9 mouse cellular contexts compared by ENCODE assay signal in genomic region chr5:120517552-120517951, GRCm38 (mm10). TPM values are rescaled to one million over a fixed set of nuclear protein-coding genes. Genes with fewer than 3 reads are reported as not detected.
DNase-seq lines count a peak whose midpoint lies in the region; ATAC-seq and TF ChIP-seq lines count a peak whose summit lies in the region.
"Had no signal": no experiment of that assay in that cellular context is flagged by ENCODE, and none has a peak within 500 bp of the region (broad histone marks: within the 10 kb centered on the region; RNA-seq: fewer than 3 reads in every experiment).

No protein-coding gene starts in this region.

- peaks cover 50% of the 10 kb centered on the region for H3K4me1 ChIP-seq in kidney, embryonic 15.5 days

- 56% methylated on average over 9 of the region's 9 CpGs for WGBS in kidney, embryonic 15.5 days

- DNase-seq in kidney, postnatal 10 days = no peak
- no peak for DNase-seq in Patski (ENCODE audit: low read depth, low spot score)
- DNase-seq in gastrocnemius, postnatal 36 days = peak; percentile 56 to 58
- DNase-seq in right cerebral cortex, adult 2 months (ENCODE audit: low spot score in 2 of 2) = no peak
- DNase-seq in B cell, adult 2 months = no peak
- DNase-seq in neural tube, embryonic 10.5 days (ENCODE audit: extremely low spot score, low spot score) = no peak

- no peaks in the 10 kb centered on the region for H3K27me3 ChIP-seq in kidney, embryonic 15.5 days
- H3K27me3 ChIP-seq in Patski (no peaks in the 10 kb centered on the region), myocyte (ENCODE audit: control insufficient read depth, insufficient read depth, insufficient read length) (no peaks in the 10 kb centered on the region)

- peaks cover 2% of the 10 kb centered on the region for H3K79me2 ChIP-seq in myocyte (ENCODE audit: control insufficient read depth, insufficient read depth)

- POLR2A ChIA-PET in Patski (lab: Charles Lee) = interaction anchor here (0.8 to 0.9 kb wide), 2 partner anchors 14 to 18 kb away, joined by 3 to 4 read pairs; no protein-coding TSS in a partner anchor

- H3K27ac ChIP-seq in kidney, embryonic 15.5 days = 0 out of 2 replicates have a peak overlapping the region, but pooled peaks have one; percentile 9

- H3K4me2 ChIP-seq in kidney, embryonic 15.5 days = no peak overlapping the region
- peak overlapping the region; percentile 62 for H3K4me2 ChIP-seq in myocyte (ENCODE audit: low read depth)

- no peak overlapping the region for H3K9ac ChIP-seq in kidney, embryonic 15.5 days

- TF ChIP-seq CTCF in Patski (IDR thresholded peaks at IDR 0.05) = no peak

- intact Hi-C loops in gastrocnemius, postnatal 36 days (cut with DNase I) = no loop called here

- in situ Hi-C loops in Patski (cut with MboI; ENCODE audit: low pct_unique_long_range_greater_than_20kb) = loop anchor here (5.0 to 25.0 kb wide), 2 partner anchors 70 to 670 kb away; partner anchors contain the start of genes Iqcd, Ptpn11 and Tpcn1

- no peak for ATAC-seq in kidney, embryonic 15.5 days (replicated peaks; ENCODE audit: low FRiP score)
- ATAC-seq in Patski = peak; percentile 42

- H3ac ChIP-seq in myocyte (ENCODE audit: control insufficient read depth, insufficient read length) = no peak overlapping the region

- CTCF ChIA-PET in Patski (lab: Charles Lee) = interaction anchor here (1.0 to 2.7 kb wide), 2 partner anchors 88 to 101 kb away, joined by 4 to 10 read pairs; no protein-coding TSS in a partner anchor

- no peaks in the 10 kb centered on the region for H3K9me3 ChIP-seq in kidney, embryonic 15.5 days (replicated peaks)

- TF ChIP-seq POLR2A in myocyte (IDR thresholded peaks at IDR 0.05; ENCODE audit: insufficient read length, low read depth) = no peak

- H3K4me3 ChIP-seq in kidney, embryonic 15.5 days (replicated peaks) = no peak overlapping the region
- no peak overlapping the region for H3K4me3 ChIP-seq in myocyte

- peaks cover 24% of the 10 kb centered on the region for H3K36me3 ChIP-seq in kidney, embryonic 15.5 days
- peaks cover 7% of the 10 kb centered on the region for H3K36me3 ChIP-seq in myocyte (ENCODE audit: control insufficient read depth, insufficient read depth)

TF ChIP-seq in myocyte, 11 proteins besides CTCF, POLR2A, EP300 and RAD21:
- TF ChIP-seq SRF (IDR thresholded peaks at IDR 0.05; ENCODE audit: control insufficient read depth, insufficient read length, low read depth) (no peak), USF1 (IDR thresholded peaks at IDR 0.05; ENCODE audit: low read depth) (peak; percentile 25)
TF ChIP-seq in myocyte: peak in this region for 1.

RNA-seq across cellular contexts. Expression of gene Slc8b1, which starts 6.6 kb away (rescaled TPM):
- polyA plus RNA-seq in kidney, embryonic 15.5 days (2015; fragmentation: Nextera tagmentation; extraction: Ambion mirVana) = 9.4 and 9.7 TPM in 2 replicates
- polyA plus RNA-seq in Patski (2021) = 13.4 TPM
- 1 to 10 TPM; 7.9 to 9.7 TPM for total RNA-seq in gastrocnemius, postnatal 36 days (2021)
- 19.6 TPM for polyA plus RNA-seq in myocyte (2012; fragmentation: generic; extraction: Trizol)

RNA-seq across cellular contexts. Expression of gene Plbd2, which starts 14.1 kb away (rescaled TPM):
- polyA plus RNA-seq in kidney, embryonic 15.5 days (2015; fragmentation: Nextera tagmentation; extraction: Ambion mirVana) = 50.8 and 60.0 TPM in 2 replicates
- polyA plus RNA-seq in Patski (2021) (97.1 TPM), myocyte (2012; fragmentation: generic; extraction: Trizol) (75.3 TPM)
- 10 to 100 TPM; 28.0 to 41.3 TPM for total RNA-seq in gastrocnemius, postnatal 36 days (2021)

RNA-seq across cellular contexts. Expression of gene Sds, which starts 41.2 kb away (rescaled TPM):
- polyA plus RNA-seq in kidney, embryonic 15.5 days (2015; fragmentation: Nextera tagmentation; extraction: Ambion mirVana) = not detected in 2 replicates
- polyA plus RNA-seq in Patski (2021) (1.3 TPM), myocyte (2012; fragmentation: generic; extraction: Trizol) (not detected)
- under 1 TPM in 1 of 2 experiments, not detected in 1; 0.20 TPM for total RNA-seq in gastrocnemius, postnatal 36 days (2021)
- polyA plus RNA-seq: limb, embryonic 11.5 days had no signal

RNA-seq across cellular contexts. Expression of gene Sdsl, which starts 44.9 kb away (rescaled TPM):
- 11.2 and 14.4 TPM in 2 replicates for polyA plus RNA-seq in kidney, embryonic 15.5 days (2015; fragmentation: Nextera tagmentation; extraction: Ambion mirVana)
- polyA plus RNA-seq in Patski (2021) = 18.5 TPM
- total RNA-seq in gastrocnemius, postnatal 36 days (2021) = under 1 TPM; 0.59 to 0.77 TPM
- 1.4 TPM for polyA plus RNA-seq in myocyte (2012; fragmentation: generic; extraction: Trizol)

Comparison
In these comparisons a context has a peak if more than half of its experiments do, and no peak if none do; other contexts are left out.
1. DNase-seq: peak in gastrocnemius, postnatal 36 days (2 of 2); none in kidney, postnatal 10 days (single experiment), Patski (single experiment), right cerebral cortex, adult 2 months (0 of 2), B cell, adult 2 months (0 of 2) and neural tube, embryonic 10.5 days (single experiment).